Mouse (Mus musculus): ENCODE data around the gene Tmem18.

Gene Tmem18

DNA sequence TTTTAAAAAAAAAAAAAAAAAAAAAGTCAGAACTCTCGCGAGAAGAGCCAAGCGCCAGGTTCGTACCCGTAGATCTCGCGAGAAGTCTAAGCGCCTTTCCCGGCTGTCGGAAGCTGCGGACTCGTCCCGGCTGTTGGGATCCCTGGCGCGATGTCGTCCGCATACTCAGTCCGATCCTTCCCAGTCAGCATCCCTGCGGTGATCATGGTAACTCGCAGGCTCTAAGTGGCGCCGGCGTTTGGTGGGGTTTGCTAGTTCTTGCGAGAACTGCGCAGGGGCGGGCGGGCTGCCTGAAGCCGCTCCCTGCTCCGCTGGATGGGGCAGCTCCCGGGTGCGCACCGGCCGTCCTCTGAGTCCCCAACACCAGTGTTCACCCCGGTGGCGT, at the start of gene Tmem18:
TSS of gene Tmem18 (plus strand) at position 71 of the 385 bp plus-strand sequence.
- DNase-seq (ENCODE audit: low read depth, low spot score): peak; percentile 73

DNA sequence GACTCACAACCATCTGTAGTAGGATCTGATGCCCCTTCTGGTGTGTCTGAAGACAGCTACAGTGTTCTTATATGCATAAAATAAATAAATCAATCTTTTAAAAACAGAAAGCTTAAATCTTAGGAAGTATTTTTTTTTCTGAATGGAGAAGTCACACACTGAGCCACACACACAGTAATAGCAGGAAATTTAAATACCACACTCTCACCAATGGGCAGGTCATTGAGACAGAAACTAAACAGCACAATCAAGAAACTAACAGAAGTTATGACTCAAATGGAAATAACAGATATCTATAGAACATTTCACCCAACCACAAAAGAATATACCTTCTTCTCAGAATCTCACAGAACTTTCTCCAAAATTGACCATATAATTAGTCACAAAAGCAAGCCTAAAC, 26.9 kb upstream of the Tmem18 start:
- DNase-seq (ENCODE audit: low read depth, low spot score): no peak

DNA sequence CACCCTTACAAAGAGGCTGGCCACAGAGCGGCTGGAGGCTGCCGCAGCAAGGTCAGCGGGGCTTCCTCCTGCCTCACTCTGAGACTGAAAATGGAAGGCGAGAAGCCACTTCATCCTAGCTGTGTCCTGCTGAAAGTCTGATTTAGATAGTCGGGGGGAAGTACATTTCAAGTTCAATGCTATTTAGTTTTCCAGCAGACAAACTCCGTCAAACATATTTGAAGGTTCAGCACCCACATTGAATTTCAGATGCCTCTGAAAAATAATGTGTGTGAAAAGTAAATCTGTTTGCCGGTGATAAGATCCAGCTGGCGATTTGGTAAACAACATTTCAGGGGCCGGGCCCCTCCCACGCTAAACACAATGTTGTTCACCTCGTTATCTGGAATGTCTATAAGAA, 22.8 kb upstream of the Tmem18 start:
- no peak for DNase-seq (ENCODE audit: low read depth, low spot score)

DNA sequence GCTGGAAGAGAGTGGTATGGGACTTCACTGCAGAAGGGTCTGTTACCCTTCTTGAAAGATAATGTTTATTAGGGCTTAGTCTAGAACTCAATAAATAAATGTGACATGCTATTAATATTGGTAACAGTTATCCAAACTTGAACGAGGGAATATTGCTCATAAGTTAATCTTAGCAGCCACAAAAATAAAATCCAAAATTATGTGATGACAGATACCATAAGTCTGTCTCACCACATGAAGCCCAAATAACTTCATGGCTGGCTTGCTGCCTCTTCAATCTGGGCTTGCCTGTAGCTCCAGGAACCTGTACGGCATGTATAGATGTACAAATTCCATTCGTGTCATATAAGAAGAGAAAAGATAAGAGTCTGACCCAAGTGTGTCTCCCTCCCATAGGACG, 12.2 kb upstream of the Tmem18 start:
- no peak for DNase-seq (ENCODE audit: low read depth, low spot score)

DNA sequence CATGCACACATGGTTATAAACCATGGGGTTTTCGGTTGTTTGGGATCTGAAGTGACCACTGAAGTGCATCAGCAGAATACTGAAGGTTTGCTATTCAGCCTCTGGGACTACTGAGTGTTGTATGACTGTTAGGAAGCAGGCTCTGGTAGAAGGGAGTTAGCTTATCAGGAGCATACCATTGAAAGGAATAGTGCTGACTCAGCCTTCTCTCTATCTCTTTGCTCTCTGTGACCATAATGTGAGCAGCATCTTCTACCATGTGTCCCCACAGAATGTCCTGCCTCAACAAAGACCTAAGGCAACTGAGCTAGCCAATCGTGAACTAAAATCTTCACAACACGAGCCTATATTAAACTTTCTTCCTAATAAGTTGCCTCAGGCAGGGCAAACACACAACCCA, 8.3 kb upstream of the Tmem18 start:
- DNase-seq (ENCODE audit: low read depth, low spot score): no peak

DNA sequence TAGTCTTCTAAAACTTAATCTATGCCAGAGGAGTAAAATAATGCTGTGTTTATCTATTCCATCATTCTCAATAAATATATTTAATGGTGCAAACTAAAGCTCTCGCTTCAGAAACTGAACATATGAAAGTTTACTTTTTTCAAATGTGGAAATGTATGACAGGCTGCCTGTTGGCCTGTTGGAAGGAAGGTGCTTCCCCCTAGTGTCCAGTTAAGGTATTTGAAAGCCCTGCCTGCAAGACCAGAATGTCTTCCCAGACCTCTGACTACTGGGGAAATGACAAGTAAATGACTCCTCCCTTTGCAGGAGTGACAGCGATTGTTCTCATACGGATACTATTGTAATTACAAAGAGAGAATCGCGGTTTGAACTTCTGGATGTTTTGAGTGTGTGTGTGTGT, 6.2 kb upstream of the Tmem18 start:
- DNase-seq (ENCODE audit: low read depth, low spot score): no peak

DNA sequence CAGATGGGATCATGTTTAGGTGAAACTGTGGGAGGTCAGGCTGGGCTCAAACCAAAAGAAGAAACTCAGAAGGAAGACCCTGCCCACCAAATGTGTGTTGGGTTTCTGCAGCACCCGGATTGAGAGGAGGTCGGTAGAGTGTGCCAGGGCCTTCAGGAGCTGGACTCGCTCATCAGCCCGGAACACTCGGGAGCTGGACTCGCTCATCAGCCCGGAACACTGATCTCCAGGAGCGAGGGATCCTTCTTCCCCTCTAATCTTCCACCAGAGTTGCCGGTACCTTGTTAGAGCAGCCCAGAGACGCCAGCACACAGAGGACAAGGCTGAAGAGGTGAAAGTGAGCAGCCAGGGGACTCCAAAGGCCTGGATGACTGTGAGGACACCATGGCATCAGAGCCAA, 2.9 kb upstream of the Tmem18 start:
- no peak for DNase-seq (ENCODE audit: low read depth, low spot score)

DNA sequence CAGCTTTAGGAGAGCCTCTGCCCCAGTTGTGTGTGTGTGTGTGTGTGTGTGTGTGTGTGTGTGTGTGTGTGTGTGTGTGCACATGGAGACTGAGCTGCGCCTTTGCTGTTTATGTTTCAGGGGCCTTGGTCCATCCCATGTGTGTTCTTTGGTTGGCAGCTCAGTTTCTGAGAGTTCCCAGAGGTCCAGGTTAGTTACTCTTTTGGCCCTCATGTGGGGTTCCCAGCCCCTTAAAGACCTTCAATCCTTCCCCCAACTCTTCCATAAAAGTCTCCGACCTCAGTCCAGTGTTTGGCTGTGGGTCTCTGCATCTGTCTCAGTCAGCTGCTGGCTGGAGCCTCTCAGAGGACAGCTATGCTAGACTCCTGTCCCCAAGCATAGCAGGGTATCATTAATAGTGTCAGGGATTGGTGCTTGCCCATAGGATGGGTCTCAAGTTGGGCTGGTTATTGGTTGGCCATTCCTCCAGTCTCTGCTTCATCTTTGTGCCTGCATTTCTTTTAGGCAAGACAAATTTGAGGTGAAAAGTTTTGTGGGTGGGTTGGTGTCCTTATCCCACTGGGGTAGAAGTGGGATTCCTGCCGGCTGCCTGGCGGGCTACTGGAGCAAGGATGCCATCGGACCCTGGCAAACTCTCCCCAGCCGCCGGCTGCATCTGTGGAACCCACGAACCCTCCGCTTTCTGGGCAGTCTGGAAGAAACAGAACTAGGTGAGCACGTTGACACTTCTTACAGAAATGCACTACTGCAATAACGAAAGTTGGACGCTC, 455 bp upstream of the Tmem18 start:
- DNase-seq (ENCODE audit: low read depth, low spot score): no peak

DNA sequence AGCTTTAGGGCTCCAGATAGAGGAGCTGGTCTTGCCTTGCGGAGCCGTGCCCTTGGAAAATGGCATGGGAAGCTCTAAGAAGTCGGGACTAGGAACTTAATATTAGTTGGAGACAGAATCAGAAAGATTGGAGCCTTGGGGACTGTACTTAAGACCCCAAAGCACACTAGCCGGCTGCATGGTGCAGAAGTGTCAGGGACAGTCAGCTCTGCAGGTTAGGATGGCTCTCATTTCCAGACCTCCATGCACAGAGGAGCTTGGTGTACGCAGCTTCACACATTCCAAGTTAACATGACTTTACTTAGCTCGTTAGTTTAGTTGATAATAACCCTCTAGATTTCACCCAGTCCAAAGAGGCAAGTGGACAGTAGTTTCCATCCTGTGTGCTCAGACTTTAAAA, 637 bp downstream of the Tmem18 start:
- DNase-seq (ENCODE audit: low read depth, low spot score): peak; percentile 12

DNA sequence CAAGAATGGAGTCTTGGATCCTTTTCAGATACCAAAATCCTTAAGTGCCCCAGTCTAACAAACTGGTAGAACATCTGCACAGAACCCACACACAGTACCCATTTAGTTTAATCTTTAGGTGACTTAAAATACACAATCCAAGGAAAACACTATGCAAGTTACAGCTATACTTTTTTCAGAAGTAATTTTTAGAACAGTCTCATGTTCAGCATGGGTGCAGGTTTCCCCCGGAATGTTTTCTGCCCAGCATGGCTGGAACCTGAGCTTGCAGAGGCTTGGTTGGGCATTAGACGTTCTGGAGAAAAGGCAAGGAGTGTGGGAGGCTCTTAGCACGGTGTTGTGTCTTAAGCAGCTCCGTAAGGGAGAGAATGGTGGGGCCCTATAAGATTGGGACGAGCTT, 7.6 kb downstream of the Tmem18 start:
- DNase-seq (ENCODE audit: low read depth, low spot score): no peak

DNA sequence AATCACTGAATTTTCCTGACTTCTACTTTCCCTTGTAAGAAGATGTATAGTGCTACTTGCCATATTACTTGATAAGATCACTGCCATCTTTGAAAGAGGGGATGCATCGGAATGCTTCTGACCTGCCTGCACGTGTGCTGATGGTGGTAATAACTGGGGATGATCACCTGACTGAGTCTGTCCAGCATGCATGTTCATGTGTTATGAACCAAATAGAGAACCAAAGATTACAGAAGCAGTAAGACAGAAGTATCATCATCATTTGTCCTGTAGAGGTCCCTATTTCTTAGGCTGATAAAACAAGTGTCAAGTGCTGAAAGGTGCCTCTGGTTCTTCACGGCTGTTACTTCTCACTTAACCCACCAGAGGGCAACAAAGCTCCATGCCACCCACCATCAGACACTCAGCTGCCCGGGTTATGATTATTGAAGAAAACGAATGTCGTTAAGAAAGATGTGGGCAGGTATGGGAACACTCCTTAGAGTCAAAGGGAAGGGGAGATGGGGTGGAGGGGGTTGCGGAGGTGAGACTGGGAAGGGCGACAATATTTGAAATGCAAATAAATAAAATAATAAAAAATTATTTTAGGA, 12.7 kb downstream of the Tmem18 start:
- no peak for DNase-seq (ENCODE audit: low read depth, low spot score)

DNA sequence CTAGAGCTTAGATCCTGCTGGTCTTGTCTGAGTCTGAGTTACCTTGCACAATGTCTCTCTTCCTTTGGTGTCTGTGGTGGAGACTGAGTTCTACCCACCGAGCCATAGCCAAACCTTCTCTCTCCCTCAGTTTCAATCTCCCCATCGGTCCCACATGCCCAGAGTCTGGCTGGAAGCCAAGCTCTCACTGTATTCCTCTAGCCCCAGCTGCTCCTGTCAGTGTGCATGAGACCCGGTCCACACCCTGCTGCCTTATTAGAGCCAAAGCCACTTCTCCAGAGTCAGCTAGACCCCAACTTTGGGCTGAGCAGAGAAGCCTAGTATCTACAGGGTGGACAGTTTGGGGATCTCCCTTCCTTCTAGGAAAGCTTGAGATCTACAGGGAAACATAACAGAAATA, 14.7 kb downstream of the Tmem18 start:
- no peak for DNase-seq (ENCODE audit: low read depth, low spot score)

DNA sequence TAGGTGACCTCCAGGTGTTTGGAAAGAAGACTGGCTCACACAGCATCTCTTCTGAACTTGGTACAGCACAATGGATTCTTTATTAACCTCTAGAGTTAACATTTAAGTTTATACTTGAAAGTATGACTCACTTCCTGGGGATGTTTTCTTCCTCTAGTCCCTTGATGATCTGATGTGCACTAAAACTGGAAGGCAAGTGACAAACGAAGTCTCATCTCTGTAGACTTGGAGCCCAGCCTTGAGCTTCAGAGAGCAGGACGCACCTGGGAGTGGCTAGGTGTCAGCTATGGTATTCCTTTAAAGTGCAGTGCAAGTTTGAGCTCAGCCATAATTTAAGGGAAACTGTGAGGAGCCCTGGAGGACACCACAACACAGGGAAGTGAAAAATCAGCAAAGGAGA, 15.2 kb downstream of the Tmem18 start:
- DNase-seq (ENCODE audit: low read depth, low spot score): no peak

DNA sequence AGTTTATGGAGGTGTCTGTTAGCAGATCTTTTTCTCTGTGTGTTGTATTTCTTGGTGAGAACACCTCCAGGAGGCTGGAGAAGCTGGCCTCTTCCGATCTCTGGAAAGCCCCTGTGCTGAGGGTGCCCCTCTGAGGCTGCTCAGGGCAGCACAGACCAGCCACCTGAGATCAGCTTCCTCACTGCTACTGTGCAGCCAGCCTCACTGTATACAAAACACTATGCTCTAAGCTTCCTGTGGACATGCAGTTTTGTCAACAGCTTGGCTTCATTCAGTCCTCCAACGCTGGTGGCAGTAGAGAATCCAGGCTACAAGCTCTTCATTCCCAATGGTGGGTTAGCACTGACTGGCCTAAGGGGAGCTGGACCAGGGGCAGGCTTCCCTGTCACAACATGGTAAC, 15.8 kb downstream of the Tmem18 start:
- DNase-seq (ENCODE audit: low read depth, low spot score): no peak

DNA sequence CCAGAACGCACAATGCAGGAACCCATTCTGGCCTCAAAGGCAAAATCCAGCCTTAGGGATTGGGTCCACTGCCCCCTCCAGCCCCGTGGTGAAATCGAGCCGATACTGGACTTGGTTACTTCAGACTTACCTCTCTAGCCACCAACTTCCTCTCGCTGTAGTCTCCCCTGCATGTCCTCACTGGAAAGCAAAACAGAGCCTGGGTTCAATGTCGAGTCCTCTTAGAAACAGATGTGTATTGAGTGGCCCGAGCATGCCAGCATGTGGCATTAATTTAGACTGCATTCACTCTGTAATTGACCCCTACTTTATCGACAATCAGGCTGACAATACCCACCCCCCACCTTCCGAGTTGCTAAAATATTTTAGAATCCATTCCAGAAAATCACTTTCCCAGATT, 19.8 kb downstream of the Tmem18 start:
- DNase-seq (ENCODE audit: low read depth, low spot score): no peak

DNA sequence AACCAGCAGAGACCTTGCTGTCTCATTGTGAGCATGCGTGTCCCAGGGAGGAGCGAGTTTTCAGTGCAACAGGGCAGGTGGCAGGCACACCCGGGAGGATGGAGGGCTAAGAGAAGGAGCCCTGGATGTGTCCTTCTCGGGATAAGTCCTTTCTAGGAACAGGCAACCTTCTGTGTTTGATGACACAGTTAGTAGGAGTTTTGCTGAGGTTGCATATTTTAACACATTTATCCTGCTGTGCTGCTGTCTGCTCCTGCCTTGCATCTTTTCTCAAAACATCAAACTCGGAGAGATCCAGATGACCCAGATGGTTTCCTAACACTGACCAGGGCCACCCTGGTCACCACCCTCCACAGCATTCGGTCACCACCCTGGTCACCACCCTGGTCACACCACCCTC, 20.6 kb downstream of the Tmem18 start:
- DNase-seq (ENCODE audit: low read depth, low spot score): no peak

DNA sequence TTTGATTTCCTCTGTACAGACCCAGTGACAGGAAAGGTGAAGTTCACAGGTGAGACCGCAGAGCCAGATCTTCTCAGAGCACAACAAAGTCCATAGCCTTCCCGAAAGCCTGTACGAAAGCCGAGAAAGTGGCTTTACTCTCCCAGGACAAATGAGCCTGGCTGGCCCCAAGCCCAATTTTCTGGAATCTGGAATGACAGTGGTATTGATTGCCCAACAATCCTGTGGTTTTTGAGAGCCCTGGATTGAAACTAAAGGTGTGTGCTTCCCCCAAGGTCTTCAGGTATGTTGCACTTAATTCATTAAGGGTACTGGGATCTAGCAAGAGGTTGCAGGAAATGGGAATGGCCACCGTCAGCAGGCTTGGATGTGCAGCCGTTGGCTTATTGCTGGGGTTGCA, 21.7 kb downstream of the Tmem18 start:
- DNase-seq (ENCODE audit: low read depth, low spot score): no peak

DNA sequence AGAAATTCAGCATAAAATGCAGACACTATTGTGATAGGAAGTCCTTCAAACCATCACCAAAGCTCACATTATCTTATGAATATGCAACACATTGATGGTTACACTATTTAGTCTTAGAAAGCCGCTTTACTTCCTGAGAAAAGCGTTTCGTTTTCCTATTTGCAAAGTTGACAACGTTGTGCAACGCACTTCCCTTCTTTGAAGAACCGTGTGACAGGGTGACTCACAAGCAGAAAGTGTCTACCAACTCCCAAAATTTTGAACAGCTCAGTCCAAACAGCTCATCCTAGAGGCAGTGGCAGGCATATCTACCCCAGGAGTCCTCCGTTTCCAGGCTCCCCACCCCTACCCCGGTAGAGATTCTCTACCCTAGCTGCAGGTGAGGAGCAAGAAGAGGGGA, 22.5 kb downstream of the Tmem18 start:
- DNase-seq (ENCODE audit: low read depth, low spot score): no peak

DNA sequence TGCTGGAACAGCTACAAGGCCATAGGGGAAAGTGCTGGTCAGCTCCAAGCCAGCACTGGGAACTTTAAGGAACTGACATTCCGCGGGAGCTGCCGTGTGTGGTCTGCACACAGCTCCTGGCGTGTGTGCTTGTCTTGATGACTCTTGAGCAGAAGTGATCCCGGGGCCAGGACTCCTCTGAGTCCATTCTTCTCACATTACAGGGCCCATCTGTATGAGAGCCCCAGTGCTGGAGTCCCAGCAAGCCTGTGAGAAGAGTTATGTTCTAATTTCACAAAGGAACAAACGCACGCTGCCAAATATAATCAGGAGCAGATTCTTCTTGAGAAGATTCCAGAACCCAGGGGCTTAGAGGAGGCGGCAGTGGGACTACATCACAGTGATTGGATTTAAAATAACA, 34.2 kb downstream of the Tmem18 start:
- DNase-seq (ENCODE audit: low read depth, low spot score): no peak

DNA sequence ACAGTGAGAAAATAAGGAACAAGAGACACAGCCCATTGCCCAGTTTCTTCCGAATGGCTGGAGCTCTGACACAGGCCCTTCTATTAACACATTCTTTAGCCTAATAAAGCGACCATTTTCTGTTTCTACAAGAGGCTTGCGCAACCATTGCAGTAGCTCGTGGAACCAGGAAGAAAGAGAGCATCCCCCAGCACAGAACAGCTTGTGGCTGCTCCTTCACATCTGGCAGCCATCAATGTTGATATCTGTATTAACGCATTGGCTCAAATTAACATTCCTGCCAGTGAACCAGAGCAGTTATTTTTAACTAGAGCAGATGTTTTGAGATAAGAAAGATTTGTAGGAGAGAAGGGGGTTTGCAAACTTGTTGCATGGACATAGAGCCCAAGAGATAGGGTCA, 44.2 kb downstream of the Tmem18 start:
- no peak for DNase-seq (ENCODE audit: low read depth, low spot score)

DNA sequence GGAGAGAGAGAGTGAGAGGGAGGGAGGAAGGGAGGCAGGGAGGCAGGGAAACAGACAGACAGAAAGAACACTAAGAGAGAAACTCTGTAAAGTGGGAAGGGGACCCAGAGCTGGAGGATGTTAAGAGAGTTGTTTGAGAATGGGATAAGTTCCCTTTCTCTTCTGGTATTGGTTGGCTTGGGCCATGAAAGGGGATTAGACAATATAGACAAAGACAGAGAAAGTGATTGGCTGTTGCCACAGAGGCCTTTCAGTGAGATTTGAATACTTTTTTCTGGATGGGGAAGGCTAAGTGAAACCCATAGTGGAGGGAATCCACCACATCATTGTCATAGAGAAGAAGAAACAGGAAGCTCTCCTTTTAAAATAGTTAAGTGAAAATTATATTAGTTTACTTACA, 50.3 kb downstream of the Tmem18 start:
- DNase-seq (ENCODE audit: low read depth, low spot score): no peak

All from c-Kit-negative CD71-positive TER-119-positive erythroid progenitor cells, embryonic 14.5 days (primary cell).